Mouse (Mus musculus): ENCODE data around the gene Spag6.

Spag6 gene

GRCm38 (mm10) chr2:18693871-18694610, at the start of gene Spag6:
Gene Spag6, plus strand, starts transcription at chr2:18694032.
- DNase-seq (ENCODE audit: low spot score): no peak

GRCm38 (mm10) chr2:18648563-18648962, 45.3 kb upstream of the Spag6 start:
- DNase-seq (ENCODE audit: low spot score): no peak

- no peak for DNase-seq (ENCODE audit: low spot score)
Observed at GRCm38 (mm10) chr2:18654821-18655220, 39.0 kb upstream of the Spag6 start.

- no peak for DNase-seq (ENCODE audit: low spot score)
Observed at GRCm38 (mm10) chr2:18664003-18664402, 29.8 kb upstream of the Spag6 start.

- no peak for DNase-seq (ENCODE audit: low spot score)
Observed at GRCm38 (mm10) chr2:18671041-18671440, 22.8 kb upstream of the Spag6 start.

- DNase-seq (ENCODE audit: low spot score): peak; percentile 74
Observed at GRCm38 (mm10) chr2:18672133-18672765, 21.6 kb upstream of the Spag6 start, which contains the start of gene Commd3. Gene Commd3, plus strand, starts transcription at chr2:18672384.

- no peak for DNase-seq (ENCODE audit: low spot score)
Observed at GRCm38 (mm10) chr2:18672766-18673164, 21.1 kb upstream of the Spag6 start.

- DNase-seq (ENCODE audit: low spot score): no peak
Observed at GRCm38 (mm10) chr2:18673766-18674165, 20.1 kb upstream of the Spag6 start.

- DNase-seq (ENCODE audit: low spot score): no peak
Observed at GRCm38 (mm10) chr2:18674193-18674902, 19.5 kb upstream of the Spag6 start.

- no peak for DNase-seq (ENCODE audit: low spot score)
Observed at GRCm38 (mm10) chr2:18675681-18676456, 18.0 kb upstream of the Spag6 start.

- no peak for DNase-seq (ENCODE audit: low spot score)
Observed at GRCm38 (mm10) chr2:18676457-18676935, 17.3 kb upstream of the Spag6 start.

- DNase-seq (ENCODE audit: low spot score): no peak
Observed at GRCm38 (mm10) chr2:18676936-18677491, 16.8 kb upstream of the Spag6 start, which contains the start of gene Bmi1. Gene Bmi1, plus strand, starts transcription at chr2:18677018.

GRCm38 (mm10) chr2:18677631-18678471, 16.0 kb upstream of the Spag6 start:
- no peak for DNase-seq (ENCODE audit: low spot score)

GRCm38 (mm10) chr2:18679701-18680100, 14.1 kb upstream of the Spag6 start:
- no peak for DNase-seq (ENCODE audit: low spot score)

- DNase-seq (ENCODE audit: low spot score): no peak
Observed at GRCm38 (mm10) chr2:18680501-18680900, 13.3 kb upstream of the Spag6 start.

- DNase-seq (ENCODE audit: low spot score): no peak
Observed at GRCm38 (mm10) chr2:18680961-18681360, 12.9 kb upstream of the Spag6 start.

GRCm38 (mm10) chr2:18684062-18684461, 9.8 kb upstream of the Spag6 start:
- DNase-seq (ENCODE audit: low spot score): no peak

- DNase-seq (ENCODE audit: low spot score): no peak
Observed at GRCm38 (mm10) chr2:18686386-18686785, 7.4 kb upstream of the Spag6 start.

- no peak for DNase-seq (ENCODE audit: low spot score)
Observed at GRCm38 (mm10) chr2:18686826-18687519, 6.9 kb upstream of the Spag6 start.

- no peak for DNase-seq (ENCODE audit: low spot score)
Observed at GRCm38 (mm10) chr2:18687671-18688170, 6.1 kb upstream of the Spag6 start.
